Mouse (Mus musculus) megakaryocyte, embryonic 14.5 days (primary cell): ENCODE measurements around the gene Stap2. TPM values are rescaled to one million over a fixed set of nuclear protein-coding genes. Genes with fewer than 3 reads are reported as not detected.
A peak's percentile ranks its signal among the peaks of the same experiment; 100 is the strongest.

ENCODE experiments used
- H3K27me3 ChIP-seq: replicated peaks from 2 replicates; pipeline ENCODE3; 2012; ENCODE audit warnings: inconsistent platforms
- H3K36me3 ChIP-seq: replicated peaks from 2 replicates; pipeline ENCODE3; 2012; ENCODE audit warnings: low read length, inconsistent platforms, mixed read lengths
- H3K4me1 ChIP-seq: 2 replicates; pipeline ENCODE4 v1.6.1; 2012; ENCODE audit warnings: inconsistent platforms
- H3K4me3 ChIP-seq: replicated peaks from 2 replicates; pipeline ENCODE3; 2012; ENCODE audit warnings: moderate library complexity, mild to moderate bottlenecking, inconsistent platforms
- H3K9me3 ChIP-seq: 2 replicates; pipeline ENCODE4 v1.6.1; 2012; ENCODE audit warnings: inconsistent platforms
- FLI1 ChIP-seq: IDR thresholded peaks from 2 replicates; pipeline ENCODE4 v1.6.1; 2012; ENCODE audit warnings: low read length, inconsistent platforms, mixed read lengths
- GATA1 ChIP-seq: IDR thresholded peaks from 3 replicates; pipeline ENCODE4 v1.6.1; 2012; ENCODE audit warnings: mixed read lengths, low read length, inconsistent platforms, borderline replicate concordance
- polyA plus RNA-seq: library from polyadenylated mRNA; stranded (reverse); fragments of >175 nt; gene quantifications from 2 replicates; pipeline ENCODE4 v1.2.3, GENCODE M21; 2012; ENCODE audit warnings: low replicate concordance; ENCODE audit not compliant: insufficient read depth

Stap2 gene
- polyA plus RNA-seq, 1 experiment, result 0.21 TPM

GRCm38 (mm10) chr17:56034726-56035100 is 29.3 kb upstream of the Stap2 start:
- no peaks in the 10 kb centered on the region for H3K9me3 ChIP-seq
- H3K36me3 ChIP-seq, result peaks cover 47% of the 10 kb centered on the region
- peak overlapping the region; percentile 99 for H3K4me3 ChIP-seq
- no peaks in the 10 kb centered on the region for H3K27me3 ChIP-seq
- TF ChIP-seq GATA1, result no peak
- no peak for TF ChIP-seq FLI1
- H3K4me1 ChIP-seq, result peaks cover 75% of the 10 kb centered on the region

GRCm38 (mm10) chr17:56034040-56034725 is 28.8 kb upstream of the Stap2 start:
- Histone ChIP-seq H3K36me3 (peaks cover 53% of the 10 kb centered on the region), H3K27me3 (no peaks in the 10 kb centered on the region), H3K9me3 (no peaks in the 10 kb centered on the region), H3K4me3 (peak overlapping the region; percentile 99), H3K4me1 (peaks cover 80% of the 10 kb centered on the region)
- TF ChIP-seq FLI1 (no peak), GATA1 (no peak)

- Histone ChIP-seq H3K36me3 (peaks cover 66% of the 10 kb centered on the region), H3K27me3 (no peaks in the 10 kb centered on the region), H3K4me1 (peaks cover 85% of the 10 kb centered on the region), H3K9me3 (no peaks in the 10 kb centered on the region), H3K4me3 (peak overlapping the region; percentile 86)
- no peak for TF ChIP-seq GATA1
Measured at GRCm38 (mm10) chr17:56032831-56033230, 27.4 kb upstream of the Stap2 start.

GRCm38 (mm10) chr17:56032127-56032733 is 26.8 kb upstream of the Stap2 start:
- H3K36me3 ChIP-seq, result peaks cover 72% of the 10 kb centered on the region
- H3K4me3 ChIP-seq, result peak overlapping the region; percentile 86
- H3K9me3 ChIP-seq, result no peaks in the 10 kb centered on the region
- peaks cover 87% of the 10 kb centered on the region for H3K4me1 ChIP-seq
- no peaks in the 10 kb centered on the region for H3K27me3 ChIP-seq
- no peak for TF ChIP-seq FLI1
- no peak for TF ChIP-seq GATA1

- H3K36me3 ChIP-seq, result peaks cover 80% of the 10 kb centered on the region
- H3K9me3 ChIP-seq, result no peaks in the 10 kb centered on the region
- peaks cover 89% of the 10 kb centered on the region for H3K4me1 ChIP-seq
- H3K4me3 ChIP-seq, result peak overlapping the region; percentile 90
- H3K27me3 ChIP-seq, result no peaks in the 10 kb centered on the region
- TF ChIP-seq FLI1, result no peak
- no peak for TF ChIP-seq GATA1
Measured at GRCm38 (mm10) chr17:56031431-56031830, 26.0 kb upstream of the Stap2 start.

- no peak for TF ChIP-seq FLI1
- no peak; the same call in 2 of the 3 replicates for TF ChIP-seq GATA1
- H3K36me3 ChIP-seq, result peaks cover 85% of the 10 kb centered on the region
- H3K4me3 ChIP-seq, result peak overlapping the region; percentile 90
Measured at GRCm38 (mm10) chr17:56030919-56031318, 25.5 kb upstream of the Stap2 start.

GRCm38 (mm10) chr17:56030238-56030870 is 25.0 kb upstream of the Stap2 start:
- Histone ChIP-seq H3K4me3 (peak overlapping the region; percentile 90), H3K4me1 (peaks cover 100% of the 10 kb centered on the region), H3K36me3 (peaks cover 90% of the 10 kb centered on the region), H3K9me3 (no peaks in the 10 kb centered on the region), H3K27me3 (no peaks in the 10 kb centered on the region)
- TF ChIP-seq GATA1 (no peak), FLI1 (no peak)

More at GRCm38 (mm10) chr17:56030919-56031318, 25.5 kb upstream of the Stap2 start:
- Histone ChIP-seq H3K4me1 (peaks cover 94% of the 10 kb centered on the region), H3K27me3 (no peaks in the 10 kb centered on the region), H3K9me3 (no peaks in the 10 kb centered on the region)

GRCm38 (mm10) chr17:56027801-56028441 is 22.5 kb upstream of the Stap2 start:
- Histone ChIP-seq H3K4me3 (peak overlapping the region; percentile 72), H3K36me3 (peaks cover 92% of the 10 kb centered on the region), H3K9me3 (no peaks in the 10 kb centered on the region), H3K27me3 (no peaks in the 10 kb centered on the region), H3K4me1 (peaks cover 100% of the 10 kb centered on the region)
- TF ChIP-seq FLI1, result no peak
- no peak for TF ChIP-seq GATA1

- no peak for TF ChIP-seq GATA1
- no peak for TF ChIP-seq FLI1
- Histone ChIP-seq H3K9me3 (no peaks in the 10 kb centered on the region), H3K4me1 (peaks cover 100% of the 10 kb centered on the region), H3K36me3 (peaks cover 94% of the 10 kb centered on the region), H3K4me3 (peak overlapping the region; percentile 42), H3K27me3 (no peaks in the 10 kb centered on the region)
Measured at GRCm38 (mm10) chr17:56026881-56027280, 21.5 kb upstream of the Stap2 start.
